Mouse (Mus musculus): Measurements from ENCODE around the gene Gabrr3.
"Not testable (repeated sequence)": the region's sequence is repeated elsewhere in the genome, so short reads cannot be mapped to it uniquely, and the experiment has no call there.

The Gabrr3 gene

GRCm38 (mm10) chr16:59407032-59407431, at the start of gene Gabrr3:
Gene Gabrr3, plus strand, starts transcription at chr16:59407332.
- DNase-seq (ENCODE audit: low spot score), result no peak

GRCm38 (mm10) chr16:59363893-59364292, 43.2 kb upstream of the Gabrr3 start, which contains the start of gene Olfr209:
Gene Olfr209, minus strand, starts transcription at chr16:59363993.
- no peak for DNase-seq (ENCODE audit: low spot score)

- DNase-seq (ENCODE audit: low spot score), result no peak
Measured at GRCm38 (mm10) chr16:59393300-59393699, 13.8 kb upstream of the Gabrr3 start.

GRCm38 (mm10) chr16:59401102-59401501, 6.0 kb upstream of the Gabrr3 start:
- no peak for DNase-seq (ENCODE audit: low spot score)

- DNase-seq (ENCODE audit: low spot score), result no peak
Measured at GRCm38 (mm10) chr16:59401985-59402384, 5.1 kb upstream of the Gabrr3 start.

GRCm38 (mm10) chr16:59403684-59404083, 3.4 kb upstream of the Gabrr3 start:
- no peak for DNase-seq (ENCODE audit: low spot score)

GRCm38 (mm10) chr16:59404798-59405197, 2.3 kb upstream of the Gabrr3 start:
- no peak for DNase-seq (ENCODE audit: low spot score)

- no peak for DNase-seq (ENCODE audit: low spot score)
Measured at GRCm38 (mm10) chr16:59409341-59409748, 2.2 kb downstream of the Gabrr3 start.

- no peak for DNase-seq (ENCODE audit: low spot score)
Measured at GRCm38 (mm10) chr16:59409800-59410199, 2.7 kb downstream of the Gabrr3 start.

- no peak for DNase-seq (ENCODE audit: low spot score)
Measured at GRCm38 (mm10) chr16:59413475-59413874, 6.3 kb downstream of the Gabrr3 start.

- DNase-seq (ENCODE audit: low spot score), result no peak
Measured at GRCm38 (mm10) chr16:59420237-59420866, 13.2 kb downstream of the Gabrr3 start.

GRCm38 (mm10) chr16:59420867-59421251, 13.7 kb downstream of the Gabrr3 start:
- DNase-seq (ENCODE audit: low spot score), result no peak

- DNase-seq (ENCODE audit: low spot score), result no peak
Measured at GRCm38 (mm10) chr16:59421571-59422345, 14.6 kb downstream of the Gabrr3 start.

- DNase-seq (ENCODE audit: low spot score), result no peak
Measured at GRCm38 (mm10) chr16:59427960-59428359, 20.8 kb downstream of the Gabrr3 start.

GRCm38 (mm10) chr16:59433181-59433580, 26.0 kb downstream of the Gabrr3 start:
- no peak for DNase-seq (ENCODE audit: low spot score)

- no peak for DNase-seq (ENCODE audit: low spot score)
Measured at GRCm38 (mm10) chr16:59444880-59445559, 37.9 kb downstream of the Gabrr3 start.

- no peak for DNase-seq (ENCODE audit: low spot score)
Measured at GRCm38 (mm10) chr16:59448181-59448580, 41.0 kb downstream of the Gabrr3 start.

GRCm38 (mm10) chr16:59449092-59449491, 42.0 kb downstream of the Gabrr3 start:
- DNase-seq (ENCODE audit: low spot score), result no peak

GRCm38 (mm10) chr16:59451813-59452212, 44.7 kb downstream of the Gabrr3 start:
- DNase-seq (ENCODE audit: low spot score), result no peak

- DNase-seq (ENCODE audit: low spot score), result not testable (repeated sequence)
Measured at GRCm38 (mm10) chr16:59459259-59459861, 52.2 kb downstream of the Gabrr3 start.

- DNase-seq (ENCODE audit: low spot score), result no peak
Measured at GRCm38 (mm10) chr16:59463567-59463966, 56.4 kb downstream of the Gabrr3 start.

- no peak for DNase-seq (ENCODE audit: low spot score)
Measured at GRCm38 (mm10) chr16:59463973-59464372, 56.8 kb downstream of the Gabrr3 start.
